Mouse (Mus musculus) heart, embryonic 13.5 days (tissue): ENCODE measurements around the gene Ipmk. TPM values are rescaled to one million over a fixed set of nuclear protein-coding genes. Genes with fewer than 3 reads are reported as not detected.
"Not testable (repeated sequence)": the region's sequence is repeated elsewhere in the genome, so short reads cannot be mapped to it uniquely, and the experiment has no call there.

Source experiments
- ATAC-seq: fragments of 200-750 bp; cut with Nextera tagmentation; 2 replicates; pipeline ENCODE4 v1.8.0; 2017; ENCODE audit warnings: moderate TSS enrichment; ENCODE audit not compliant: insufficient number of reproducible peaks, low FRiP score, low TSS enrichment; ENCODE audit errors: extremely low read depth
- H3K27ac ChIP-seq: fragments of 300-500 bp; sonication (generic); replicated peaks from 2 replicates; pipeline ENCODE4 v1.5.1; 2015; ENCODE audit warnings: moderate library complexity, mild to moderate bottlenecking, inconsistent platforms
- H3K27me3 ChIP-seq: fragments of 300-500 bp; sonication (generic); replicated peaks from 2 replicates; pipeline ENCODE4 v1.6.1; 2015; ENCODE audit warnings: mild to moderate bottlenecking, inconsistent platforms
- H3K36me3 ChIP-seq: fragments of 300-500 bp; sonication (generic); 2 replicates; pipeline ENCODE4 v1.6.1; 2015; ENCODE audit warnings: mild to moderate bottlenecking, inconsistent platforms
- H3K4me1 ChIP-seq: fragments of 300-500 bp; sonication (generic); 2 replicates; pipeline ENCODE4 v1.6.1; 2015; ENCODE audit warnings: inconsistent platforms
- H3K4me2 ChIP-seq: fragments of 300-500 bp; sonication (generic); 2 replicates; pipeline ENCODE4 v1.6.1; 2015; ENCODE audit warnings: inconsistent platforms, mild to moderate bottlenecking, moderate library complexity
- H3K4me3 ChIP-seq: fragments of 300-500 bp; sonication (generic); 2 replicates; pipeline ENCODE4 v1.5.1; 2015; ENCODE audit warnings: moderate library complexity, mild to moderate bottlenecking, inconsistent platforms
- H3K9ac ChIP-seq: fragments of 300-500 bp; sonication (generic); 2 replicates; pipeline ENCODE4 v1.6.1; 2015; ENCODE audit warnings: inconsistent platforms, mild to moderate bottlenecking, moderate library complexity
- H3K9me3 ChIP-seq: fragments of 300-500 bp; sonication (generic); 2 replicates; pipeline ENCODE4 v1.6.1; 2016; ENCODE audit warnings: inconsistent platforms
- WGBS: fragments of 180-500 bp; shearing (Covaris S2); methylation state at CpG from one replicate; pipeline ENCODE4 v1.1.7; 2015; ENCODE audit warnings: mixed read lengths; 5-methylcytosine and 5-hydroxymethylcytosine counted together
- polyA plus RNA-seq: library from polyadenylated mRNA; unstranded; fragments of >200 nt; fragmentation: Nextera tagmentation; extraction: Ambion mirVana; gene quantifications from 2 replicates; pipeline ENCODE4 v1.2.1, GENCODE M21; 2015

The Ipmk gene
- polyA plus RNA-seq, 1 experiment from 2014 or later, result 5.6 TPM

- no peak overlapping the region for H3K4me3 ChIP-seq
- peaks cover 43% of the 10 kb centered on the region for H3K36me3 ChIP-seq
- WGBS, result 86% methylated on average over 11 of the region's 11 CpGs
- no peaks in the 10 kb centered on the region for H3K9me3 ChIP-seq
- H3K9ac ChIP-seq, result no peak overlapping the region
- no peak overlapping the region for H3K27ac ChIP-seq
- no peaks in the 10 kb centered on the region for H3K4me1 ChIP-seq
- no peaks in the 10 kb centered on the region for H3K27me3 ChIP-seq
- ATAC-seq, result no peak
- H3K4me2 ChIP-seq, result no peak overlapping the region
Measured at GRCm38 (mm10) chr10:71373706-71374105, 26.1 kb downstream of the Ipmk start.

GRCm38 (mm10) chr10:71376014-71376413 is 28.5 kb downstream of the Ipmk start:
- no peak for ATAC-seq
- Histone ChIP-seq H3K4me2 (no peak overlapping the region), H3K27me3 (no peaks in the 10 kb centered on the region), H3K9me3 (no peaks in the 10 kb centered on the region), H3K9ac (no peak overlapping the region), H3K4me3 (no peak overlapping the region), H3K36me3 (peaks cover 57% of the 10 kb centered on the region), H3K4me1 (no peaks in the 10 kb centered on the region), H3K27ac (no peak overlapping the region)
- WGBS, result 82% methylated on average over 6 of the region's 6 CpGs

- peaks cover 50% of the 10 kb centered on the region for H3K36me3 ChIP-seq
- H3K4me2 ChIP-seq, result no peak overlapping the region
- no peak for ATAC-seq
- H3K9me3 ChIP-seq, result no peaks in the 10 kb centered on the region
- no peak overlapping the region for H3K4me3 ChIP-seq
- 85% methylated on average over 7 of the region's 7 CpGs for WGBS
- no peak overlapping the region for H3K9ac ChIP-seq
- H3K27ac ChIP-seq, result no peak overlapping the region
- no peaks in the 10 kb centered on the region for H3K4me1 ChIP-seq
- H3K27me3 ChIP-seq, result no peaks in the 10 kb centered on the region
Measured at GRCm38 (mm10) chr10:71380406-71380805, 32.8 kb downstream of the Ipmk start.

- Histone ChIP-seq H3K36me3 (peaks cover 46% of the 10 kb centered on the region), H3K4me3 (no peak overlapping the region), H3K9ac (no peak overlapping the region), H3K9me3 (no peaks in the 10 kb centered on the region), H3K4me1 (no peaks in the 10 kb centered on the region), H3K27me3 (no peaks in the 10 kb centered on the region), H3K4me2 (no peak overlapping the region), H3K27ac (no peak overlapping the region)
- no peak for ATAC-seq
- 87% methylated on average over 29 of the region's 29 CpGs for WGBS
Measured at GRCm38 (mm10) chr10:71381471-71382033, 34.0 kb downstream of the Ipmk start.

GRCm38 (mm10) chr10:71382109-71382508 is 34.5 kb downstream of the Ipmk start:
- 75% methylated on average over 7 of the region's 7 CpGs for WGBS
- H3K9me3 ChIP-seq, result no peaks in the 10 kb centered on the region
- H3K27me3 ChIP-seq, result no peaks in the 10 kb centered on the region
- no peaks in the 10 kb centered on the region for H3K4me1 ChIP-seq
- no peak overlapping the region for H3K27ac ChIP-seq
- no peak overlapping the region for H3K9ac ChIP-seq
- no peak overlapping the region for H3K4me3 ChIP-seq
- ATAC-seq, result no peak
- H3K4me2 ChIP-seq, result no peak overlapping the region
- peaks cover 40% of the 10 kb centered on the region for H3K36me3 ChIP-seq

GRCm38 (mm10) chr10:71382858-71383551 is 35.4 kb downstream of the Ipmk start:
- Histone ChIP-seq H3K27ac (no peak overlapping the region), H3K4me3 (no peak overlapping the region), H3K4me1 (no peaks in the 10 kb centered on the region), H3K4me2 (no peak overlapping the region), H3K9ac (no peak overlapping the region), H3K27me3 (no peaks in the 10 kb centered on the region), H3K9me3 (no peaks in the 10 kb centered on the region), H3K36me3 (peaks cover 36% of the 10 kb centered on the region)
- WGBS, result 77% methylated on average over 8 of the region's 8 CpGs
- no peak for ATAC-seq

GRCm38 (mm10) chr10:71383552-71383924 is 36.0 kb downstream of the Ipmk start:
- ATAC-seq, H3K9ac ChIP-seq, H3K4me2 ChIP-seq, H3K4me1 ChIP-seq, H3K4me3 ChIP-seq, H3K27me3 ChIP-seq, H3K9me3 ChIP-seq, H3K27ac ChIP-seq: not testable (repeated sequence)
- WGBS, result 71% methylated on average over 6 of the region's 6 CpGs
- H3K36me3 ChIP-seq, result peaks cover 32% of the 10 kb centered on the region

- H3K4me1 ChIP-seq, result no peaks in the 10 kb centered on the region
- no peak overlapping the region for H3K4me2 ChIP-seq
- H3K27me3 ChIP-seq, result no peaks in the 10 kb centered on the region
- 74% methylated on average over 19 of the region's 19 CpGs for WGBS
- no peak overlapping the region for H3K9ac ChIP-seq
- H3K27ac ChIP-seq, result no peak overlapping the region
- no peaks in the 10 kb centered on the region for H3K9me3 ChIP-seq
- peaks cover 23% of the 10 kb centered on the region for H3K36me3 ChIP-seq
- no peak overlapping the region for H3K4me3 ChIP-seq
- ATAC-seq, result no peak
Measured at GRCm38 (mm10) chr10:71384159-71385044, 36.8 kb downstream of the Ipmk start.

- H3K36me3 ChIP-seq, result no peaks in the 10 kb centered on the region
- H3K27ac ChIP-seq, result no peak overlapping the region
- no peak overlapping the region for H3K4me2 ChIP-seq
- peaks cover 11% of the 10 kb centered on the region; the same call in 1 of the 2 replicates for H3K9me3 ChIP-seq
- no peaks in the 10 kb centered on the region for H3K4me1 ChIP-seq
- H3K4me3 ChIP-seq, result no peak overlapping the region
- no peaks in the 10 kb centered on the region for H3K27me3 ChIP-seq
- no peak overlapping the region for H3K9ac ChIP-seq
- ATAC-seq, result no peak
- WGBS, result 83% methylated on average over 5 of the region's 5 CpGs
Measured at GRCm38 (mm10) chr10:71389311-71389710, 41.7 kb downstream of the Ipmk start.

GRCm38 (mm10) chr10:71398383-71399145 is 51.0 kb downstream of the Ipmk start:
- H3K9me3 ChIP-seq, result peaks cover 8% of the 10 kb centered on the region; the same call in 1 of the 2 replicates
- H3K4me2 ChIP-seq, result no peak overlapping the region
- H3K27me3 ChIP-seq, result no peaks in the 10 kb centered on the region
- no peak overlapping the region for H3K27ac ChIP-seq
- WGBS, result 60% methylated on average over 10 of the region's 10 CpGs
- no peaks in the 10 kb centered on the region for H3K4me1 ChIP-seq
- ATAC-seq, result no peak
- no peak overlapping the region for H3K4me3 ChIP-seq
- no peak overlapping the region for H3K9ac ChIP-seq
- no peaks in the 10 kb centered on the region for H3K36me3 ChIP-seq

- no peaks in the 10 kb centered on the region for H3K27me3 ChIP-seq
- 26% methylated on average over 8 of the region's 8 CpGs for WGBS
- no peaks in the 10 kb centered on the region; the same call in 1 of the 2 replicates for H3K9me3 ChIP-seq
- H3K4me1 ChIP-seq, result no peaks in the 10 kb centered on the region
- no peak overlapping the region for H3K9ac ChIP-seq
- no peak for ATAC-seq
- no peaks in the 10 kb centered on the region for H3K36me3 ChIP-seq
- no peak overlapping the region for H3K27ac ChIP-seq
- no peak overlapping the region for H3K4me2 ChIP-seq
- no peak overlapping the region for H3K4me3 ChIP-seq
Measured at GRCm38 (mm10) chr10:71399399-71399798, 51.8 kb downstream of the Ipmk start.
